Mouse (Mus musculus) kidney, postnatal 0 days (tissue): ENCODE measurements at regions not wholly inside any gene's neighbourhood (a gene's known extent, or its start where the extent isn't known, plus 50 kb on each side); places are given as distances from the start of the nearest gene placed in this dataset.

Experiments
- ATAC-seq: fragments of 200-750 bp; cut with Nextera tagmentation; replicated peaks from 2 replicates; pipeline ENCODE4 v1.8.0; 2017; ENCODE audit warnings: low read depth, moderate number of reproducible peaks, moderate TSS enrichment, moderate library complexity; ENCODE audit not compliant: low FRiP score
- DNase-seq: peaks from one replicate; pipeline ENCODE4 v3.0.0-alpha.2; 2016; ENCODE audit warnings: low spot score
- H3K27ac ChIP-seq: fragments of 300-500 bp; sonication (generic); 2 replicates; pipeline ENCODE4 v1.5.1; 2014; ENCODE audit warnings: mild to moderate bottlenecking
- H3K27me3 ChIP-seq: fragments of 300-500 bp; sonication (generic); 2 replicates; pipeline ENCODE4 v1.6.1; 2014; ENCODE audit warnings: low read length, mixed read lengths; ENCODE audit not compliant: insufficient read depth
- H3K36me3 ChIP-seq: fragments of 300-500 bp; sonication (generic); 2 replicates; pipeline ENCODE4 v1.6.1; 2014; ENCODE audit warnings: low read length, mixed read lengths; ENCODE audit not compliant: insufficient read depth
- H3K4me1 ChIP-seq: fragments of 300-500 bp; sonication (generic); replicated peaks from 2 replicates; pipeline ENCODE4 v1.6.1; 2014; ENCODE audit warnings: antibody characterized with exemption, low read length, mixed read lengths; ENCODE audit not compliant: insufficient read depth
- H3K4me2 ChIP-seq: fragments of 300-500 bp; sonication (generic); 2 replicates; pipeline ENCODE4 v1.6.1; 2014; ENCODE audit warnings: mild to moderate bottlenecking, low read length, moderate library complexity, mixed read lengths
- H3K4me3 ChIP-seq: fragments of 300-500 bp; sonication (generic); replicated peaks from 2 replicates; pipeline ENCODE4 v1.5.1; 2014; ENCODE audit warnings: low read depth, low read length
- H3K9ac ChIP-seq: fragments of 300-500 bp; sonication (generic); 2 replicates; pipeline ENCODE4 v1.6.1; 2014; ENCODE audit warnings: low read depth, low read length
- H3K9me3 ChIP-seq: fragments of 300-500 bp; sonication (generic); replicated peaks from 2 replicates; pipeline ENCODE4 v1.6.1; 2016; ENCODE audit warnings: low read length, inconsistent platforms, mixed read lengths
- CTCF ChIP-seq: IDR thresholded peaks from 2 replicates; pipeline ENCODE4 v1.5.1; 2016; ENCODE audit warnings: antibody characterized with exemption, low read depth, mild to moderate bottlenecking, moderate library complexity
- WGBS: fragments of 180-500 bp; shearing (Covaris S2); extraction: QIAGEN DNeasy Blood & Tissue Kit; methylation state at CpG from one replicate; pipeline ENCODE4 v1.1.7; 2014; 5-methylcytosine and 5-hydroxymethylcytosine counted together

DNA sequence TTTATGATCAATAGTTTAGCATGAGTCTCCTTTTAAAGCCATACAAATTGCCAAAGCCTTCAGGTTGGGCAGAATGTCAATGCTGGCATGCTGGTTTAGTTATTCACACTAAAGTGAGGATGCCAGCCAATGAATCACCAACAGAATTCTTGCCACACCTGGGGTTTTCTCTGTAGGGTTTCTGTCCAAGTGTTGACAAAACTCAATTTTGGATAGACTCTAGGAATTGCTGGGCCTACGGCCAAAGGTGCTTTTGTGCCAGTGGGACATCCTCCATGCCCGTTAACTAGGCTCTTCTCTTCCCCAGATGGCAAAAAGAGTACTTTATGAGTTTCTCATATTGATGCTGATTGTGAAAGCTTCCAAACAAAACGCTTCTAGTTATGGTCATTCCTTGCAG lies 167.6 kb upstream of the Gm9833 start:
- Histone ChIP-seq H3K9ac (no peak overlapping the region), H3K4me2 (no peak overlapping the region), H3K27ac (no peak overlapping the region), H3K27me3 (no peaks in the 10 kb centered on the region), H3K36me3 (no peaks in the 10 kb centered on the region), H3K4me3 (no peak overlapping the region), H3K4me1 (no peaks in the 10 kb centered on the region), H3K9me3 (no peaks in the 10 kb centered on the region)
- DNase-seq = no peak
- no peak for TF ChIP-seq CTCF
- ATAC-seq = no peak
- 90% methylated on average over 3 of the region's 3 CpGs for WGBS

- ATAC-seq = no peak
- no peak overlapping the region for H3K9ac ChIP-seq
- TF ChIP-seq CTCF = no peak
- no peak overlapping the region for H3K4me3 ChIP-seq
- H3K4me1 ChIP-seq = no peaks in the 10 kb centered on the region
- H3K36me3 ChIP-seq = no peaks in the 10 kb centered on the region
- no peaks in the 10 kb centered on the region for H3K9me3 ChIP-seq
- no peaks in the 10 kb centered on the region for H3K27me3 ChIP-seq
- 81% methylated on average over 1 of the region's 1 CpGs for WGBS
- no peak for DNase-seq
- H3K4me2 ChIP-seq = no peak overlapping the region
- no peak overlapping the region for H3K27ac ChIP-seq
These were observed 166.2 kb upstream of the Gm9833 start for GRCm38 (mm10) chr3:9921730-9922129.

GRCm38 (mm10) chr3:9922541-9923046 lies 165.3 kb upstream of the Gm9833 start:
- Histone ChIP-seq H3K27me3 (no peaks in the 10 kb centered on the region), H3K4me2 (no peak overlapping the region), H3K4me3 (no peak overlapping the region), H3K9me3 (no peaks in the 10 kb centered on the region), H3K4me1 (no peaks in the 10 kb centered on the region), H3K9ac (no peak overlapping the region), H3K36me3 (no peaks in the 10 kb centered on the region), H3K27ac (no peak overlapping the region)
- WGBS = 89% methylated on average over 10 of the region's 10 CpGs
- no peak for ATAC-seq
- TF ChIP-seq CTCF = no peak
- no peak for DNase-seq

DNA sequence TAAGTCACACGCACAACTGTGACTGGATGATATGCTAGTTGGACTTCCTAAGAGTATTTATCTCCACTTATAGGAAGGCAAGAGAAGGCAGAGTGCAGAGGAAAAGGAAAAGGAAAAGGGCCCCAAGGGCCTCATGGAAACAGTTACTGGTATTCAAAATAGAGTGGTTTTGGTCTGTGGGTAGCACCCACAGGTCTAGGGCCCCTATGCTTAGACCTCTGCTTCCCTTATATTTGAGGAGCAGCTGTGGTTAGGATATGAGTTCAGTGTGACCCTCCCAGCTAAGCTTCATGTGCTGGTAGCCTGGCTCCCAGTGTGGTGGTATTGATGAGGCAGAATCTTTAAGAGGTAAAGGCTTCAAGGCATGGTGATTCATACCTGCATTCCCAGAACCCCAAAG lies 163.3 kb upstream of the Gm9833 start:
- Histone ChIP-seq H3K9me3 (no peaks in the 10 kb centered on the region), H3K36me3 (no peaks in the 10 kb centered on the region), H3K4me3 (no peak overlapping the region), H3K4me1 (no peaks in the 10 kb centered on the region), H3K27me3 (no peaks in the 10 kb centered on the region), H3K27ac (no peak overlapping the region), H3K9ac (no peak overlapping the region), H3K4me2 (no peak overlapping the region)
- whole genome bisulfite sequencing = 92% methylated on average over 1 of the region's 1 CpGs
- no peak for TF ChIP-seq CTCF
- DNase-seq (no peak), ATAC-seq (no peak)

- H3K4me1 ChIP-seq = no peaks in the 10 kb centered on the region
- no peaks in the 10 kb centered on the region for H3K36me3 ChIP-seq
- H3K4me3 ChIP-seq = no peak overlapping the region
- ATAC-seq = no peak
- no peaks in the 10 kb centered on the region for H3K9me3 ChIP-seq
- no peak overlapping the region for H3K4me2 ChIP-seq
- no peak overlapping the region for H3K27ac ChIP-seq
- H3K27me3 ChIP-seq = no peaks in the 10 kb centered on the region
- no peak for TF ChIP-seq CTCF
- no peak overlapping the region for H3K9ac ChIP-seq
- WGBS = 71% methylated on average over 8 of the region's 8 CpGs
- no peak for DNase-seq
These were observed 151.0 kb upstream of the Gm9833 start for GRCm38 (mm10) chr3:9936853-9937441.

- no peaks in the 10 kb centered on the region for H3K9me3 ChIP-seq
- no peak overlapping the region for H3K9ac ChIP-seq
- DNase-seq = no peak
- H3K27me3 ChIP-seq = no peaks in the 10 kb centered on the region
- H3K4me2 ChIP-seq = no peak overlapping the region
- H3K27ac ChIP-seq = no peak overlapping the region
- H3K4me3 ChIP-seq = no peak overlapping the region
- no peaks in the 10 kb centered on the region for H3K36me3 ChIP-seq
- WGBS = 61% methylated on average over 1 of the region's 1 CpGs
- no peaks in the 10 kb centered on the region for H3K4me1 ChIP-seq
- TF ChIP-seq CTCF = no peak
- no peak for ATAC-seq
These were observed 149.3 kb upstream of the Gm9833 start for GRCm38 (mm10) chr3:9938651-9939050.

GRCm38 (mm10) chr3:9942631-9943030 lies 145.3 kb upstream of the Gm9833 start:
- DNase-seq = no peak
- H3K27ac ChIP-seq = no peak overlapping the region
- H3K36me3 ChIP-seq = no peaks in the 10 kb centered on the region
- ATAC-seq = no peak
- H3K4me2 ChIP-seq = no peak overlapping the region
- H3K9me3 ChIP-seq = no peaks in the 10 kb centered on the region
- no peak for TF ChIP-seq CTCF
- H3K4me1 ChIP-seq = no peaks in the 10 kb centered on the region
- WGBS = 90% methylated on average over 5 of the region's 5 CpGs
- H3K9ac ChIP-seq = no peak overlapping the region
- H3K4me3 ChIP-seq = no peak overlapping the region
- H3K27me3 ChIP-seq = no peaks in the 10 kb centered on the region
